Mouse (Mus musculus) myocyte (in vitro differentiated cells): ENCODE results near the gene Sdhaf1. TPM values are rescaled to one million over a fixed set of nuclear protein-coding genes. Genes with fewer than 3 reads are reported as not detected.
A peak's percentile ranks its signal among the peaks of the same experiment; 100 is the strongest.

Experiments used
- H3K27me3 ChIP-seq: one replicate; pipeline ENCODE4 v1.6.1; 2011; ENCODE audit not compliant: control insufficient read depth, insufficient read depth, insufficient read length
- H3K36me3 ChIP-seq: one replicate; pipeline ENCODE4 v1.6.1; 2011; ENCODE audit not compliant: control insufficient read depth, insufficient read depth
- H3K4me2 ChIP-seq: one replicate; pipeline ENCODE4 v1.6.1; 2011; ENCODE audit warnings: low read depth, control low read depth
- H3K4me3 ChIP-seq: one replicate; pipeline ENCODE4 v1.5.1; 2011; ENCODE audit warnings: mild to moderate bottlenecking, control low read depth, moderate library complexity
- H3K79me2 ChIP-seq: one replicate; pipeline ENCODE4 v1.6.1; 2011; ENCODE audit not compliant: control insufficient read depth, insufficient read depth
- H3ac ChIP-seq: one replicate; pipeline ENCODE4 v1.6.1; 2011; ENCODE audit not compliant: control insufficient read depth, insufficient read length
- CEBPB ChIP-seq: IDR thresholded peaks from 2 replicates; pipeline ENCODE4 v1.6.1; 2011; ENCODE audit warnings: mild to moderate bottlenecking, moderate library complexity; ENCODE audit not compliant: poor library complexity, insufficient read depth, severe bottlenecking
- E2F4 ChIP-seq: IDR thresholded peaks from one replicate; pipeline ENCODE4 v1.6.1; 2011; ENCODE audit warnings: mild to moderate bottlenecking, control low read depth, moderate library complexity; ENCODE audit not compliant: insufficient read depth
- MAX ChIP-seq: IDR thresholded peaks from one replicate; pipeline ENCODE4 v1.6.1; 2011; ENCODE audit warnings: low read depth, mild to moderate bottlenecking, control low read depth
- MYOD1 ChIP-seq, 3 experiments: IDR thresholded peaks; one replicate each; pipeline ENCODE4 v1.6.1; 2011; ENCODE audit warnings: control low read depth in 2 of 3, low read depth in 2 of 3, mild to moderate bottlenecking in 2 of 3, moderate library complexity in 1 of 3; ENCODE audit not compliant: insufficient read length in 2 of 3, control insufficient read depth in 1 of 3
- MYOG ChIP-seq, 3 experiments: IDR thresholded peaks; one replicate each; pipeline ENCODE4 v1.6.1; 2011; ENCODE audit warnings: control low read depth in 2 of 3, low read depth in 2 of 3, mild to moderate bottlenecking in 2 of 3; ENCODE audit not compliant: insufficient read length in 2 of 3, control insufficient read depth in 1 of 3, insufficient read depth in 1 of 3
- POLR2A ChIP-seq: IDR thresholded peaks from one replicate; pipeline ENCODE4 v1.6.1; 2011; ENCODE audit warnings: low read depth, mild to moderate bottlenecking, control low read depth, moderate library complexity; ENCODE audit not compliant: insufficient read length
- POLR2AphosphoS2 ChIP-seq: IDR thresholded peaks from one replicate; pipeline ENCODE4 v1.6.1; 2011; ENCODE audit warnings: low read depth, control low read depth; ENCODE audit not compliant: insufficient read length
- REST ChIP-seq: IDR thresholded peaks from one replicate; pipeline ENCODE4 v1.6.1; 2011; ENCODE audit warnings: mild to moderate bottlenecking, control low read depth, moderate library complexity; ENCODE audit not compliant: insufficient read depth, insufficient read length
- SRF ChIP-seq: IDR thresholded peaks from one replicate; pipeline ENCODE4 v1.6.1; 2011; ENCODE audit warnings: low read depth; ENCODE audit not compliant: control insufficient read depth, insufficient read length
- TCF12 ChIP-seq: IDR thresholded peaks from one replicate; pipeline ENCODE4 v1.6.1; 2011; ENCODE audit warnings: mild to moderate bottlenecking, control low read depth; ENCODE audit not compliant: poor library complexity, insufficient read depth, severe bottlenecking
- TCF3 ChIP-seq: IDR thresholded peaks from one replicate; pipeline ENCODE4 v1.6.1; 2011; ENCODE audit warnings: low read depth, control low read depth; ENCODE audit not compliant: insufficient read length
- USF1 ChIP-seq: IDR thresholded peaks from one replicate; pipeline ENCODE4 v1.6.1; 2011; ENCODE audit warnings: low read depth, mild to moderate bottlenecking, control low read depth, moderate library complexity
- polyA plus RNA-seq: library from polyadenylated mRNA; unstranded; fragments of >200 nt; fragmentation: generic; extraction: Trizol; gene quantifications from one replicate; pipeline ENCODE4 v1.2.1, GENCODE M21; 2012; ENCODE audit warnings: missing spikeins

Sdhaf1 gene
- polyA plus RNA-seq, 1 experiment = 13.6 TPM

DNA sequence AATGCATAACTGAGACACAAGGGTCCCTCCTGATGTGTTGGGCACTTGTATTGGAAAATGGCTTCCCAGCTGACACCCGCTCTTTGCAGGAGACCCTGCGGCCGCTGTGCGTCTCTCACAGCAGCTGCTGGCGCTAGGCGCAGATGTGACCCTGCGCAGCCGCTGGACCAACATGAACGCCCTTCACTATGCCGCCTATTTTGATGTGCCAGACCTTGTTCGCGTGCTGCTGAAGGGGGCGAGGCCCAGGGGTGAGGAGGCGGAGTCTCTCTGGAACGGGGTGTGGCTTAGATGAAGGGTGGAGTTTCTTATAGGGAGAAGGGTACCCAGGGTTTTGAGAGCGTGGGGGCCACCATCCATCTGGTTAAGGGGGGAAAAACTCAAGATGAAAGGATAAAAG, 26.4 kb downstream of the Sdhaf1 start:
- no peaks in the 10 kb centered on the region for H3K36me3 ChIP-seq
- no peak overlapping the region for H3K4me2 ChIP-seq
- no peak for TF ChIP-seq SRF
- no peak for TF ChIP-seq MYOG (IDR thresholded peaks at IDR 0.05; ENCODE audit: control insufficient read depth in 1 of 3, insufficient read depth in 1 of 3, insufficient read length in 2 of 3, low read depth in 2 of 3)
- TF ChIP-seq REST = no peak
- TF ChIP-seq POLR2A = no peak
- no peak for TF ChIP-seq E2F4
- TF ChIP-seq POLR2AphosphoS2 = no peak
- TF ChIP-seq MAX = no peak
- TF ChIP-seq USF1 = no peak
- TF ChIP-seq TCF12 = no peak
- no peak for TF ChIP-seq MYOD1 (IDR thresholded peaks at IDR 0.05; ENCODE audit: control insufficient read depth in 1 of 3, insufficient read length in 2 of 3, low read depth in 2 of 3)
- TF ChIP-seq TCF3 = no peak
- no peak for TF ChIP-seq CEBPB
- no peak overlapping the region for H3K4me3 ChIP-seq
- no peaks in the 10 kb centered on the region for H3K79me2 ChIP-seq
- no peaks in the 10 kb centered on the region for H3K27me3 ChIP-seq
- H3ac ChIP-seq = no peak overlapping the region

GRCm38 (mm10) chr7:30296816-30297215, 26.9 kb downstream of the Sdhaf1 start:
- no peak overlapping the region for H3K4me2 ChIP-seq
- no peak overlapping the region for H3ac ChIP-seq
- no peaks in the 10 kb centered on the region for H3K36me3 ChIP-seq
- no peaks in the 10 kb centered on the region for H3K79me2 ChIP-seq
- no peaks in the 10 kb centered on the region for H3K27me3 ChIP-seq
- TF ChIP-seq MYOD1 (IDR thresholded peaks at IDR 0.05; ENCODE audit: control insufficient read depth in 1 of 3, insufficient read length in 2 of 3, low read depth in 2 of 3) (no peak), MYOG (IDR thresholded peaks at IDR 0.05; ENCODE audit: control insufficient read depth in 1 of 3, insufficient read depth in 1 of 3, insufficient read length in 2 of 3, low read depth in 2 of 3) (no peak), CEBPB (no peak), SRF (no peak)
- no peak overlapping the region for H3K4me3 ChIP-seq

DNA sequence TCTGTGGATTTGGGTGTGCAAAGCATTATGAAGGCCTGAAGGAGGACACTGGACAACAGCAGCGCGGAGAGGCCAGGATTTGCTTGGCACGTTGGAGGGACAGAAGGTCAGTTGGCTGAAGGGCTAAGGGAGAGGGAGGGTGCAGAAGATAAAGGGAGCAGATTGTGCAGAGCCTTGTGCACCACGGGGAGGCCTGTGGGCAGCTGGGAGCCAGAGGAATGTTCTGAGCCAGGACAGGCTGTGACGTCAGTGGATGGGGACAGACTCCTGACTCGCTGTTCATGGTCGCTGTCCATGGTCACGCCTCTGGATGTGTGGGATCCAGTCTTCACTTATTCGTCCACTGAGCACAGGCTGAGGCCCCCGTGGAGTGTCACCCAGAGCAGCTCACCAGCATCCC, 28.6 kb downstream of the Sdhaf1 start:
- Histone ChIP-seq H3K79me2 (no peaks in the 10 kb centered on the region), H3K36me3 (no peaks in the 10 kb centered on the region), H3K27me3 (no peaks in the 10 kb centered on the region), H3K4me2 (no peak overlapping the region), H3K4me3 (no peak overlapping the region), H3ac (no peak overlapping the region)
- TF ChIP-seq USF1 (no peak), REST (peak; percentile 97), MYOD1 (IDR thresholded peaks at IDR 0.05; ENCODE audit: control insufficient read depth in 1 of 3, insufficient read length in 2 of 3, low read depth in 2 of 3) (no peak), POLR2AphosphoS2 (no peak), SRF (no peak), TCF3 (no peak), MAX (no peak), E2F4 (no peak), MYOG (IDR thresholded peaks at IDR 0.05; ENCODE audit: control insufficient read depth in 1 of 3, insufficient read depth in 1 of 3, insufficient read length in 2 of 3, low read depth in 2 of 3) (peak in 1 of 3 experiments; percentile 13), CEBPB (no peak), POLR2A (no peak)

GRCm38 (mm10) chr7:30294296-30294695, 29.4 kb downstream of the Sdhaf1 start:
- Histone ChIP-seq H3K4me2 (no peak overlapping the region), H3K79me2 (no peaks in the 10 kb centered on the region), H3ac (no peak overlapping the region), H3K27me3 (no peaks in the 10 kb centered on the region), H3K36me3 (no peaks in the 10 kb centered on the region), H3K4me3 (no peak overlapping the region)
- TF ChIP-seq MAX (no peak), E2F4 (no peak), CEBPB (no peak), TCF3 (no peak), SRF (no peak), REST (no peak), TCF12 (no peak)

GRCm38 (mm10) chr7:30293795-30294194, 29.9 kb downstream of the Sdhaf1 start:
- Histone ChIP-seq H3K79me2 (no peaks in the 10 kb centered on the region), H3ac (no peak overlapping the region), H3K4me3 (no peak overlapping the region), H3K4me2 (no peak overlapping the region), H3K27me3 (peaks cover 4% of the 10 kb centered on the region), H3K36me3 (no peaks in the 10 kb centered on the region)
- TF ChIP-seq REST = no peak
- TF ChIP-seq MYOG (IDR thresholded peaks at IDR 0.05; ENCODE audit: control insufficient read depth in 1 of 3, insufficient read depth in 1 of 3, insufficient read length in 2 of 3, low read depth in 2 of 3) = no peak
- TF ChIP-seq USF1 = no peak
- no peak for TF ChIP-seq MAX
- no peak for TF ChIP-seq POLR2AphosphoS2
- TF ChIP-seq SRF = no peak
- no peak for TF ChIP-seq TCF12
- no peak for TF ChIP-seq POLR2A
- TF ChIP-seq E2F4 = no peak
- no peak for TF ChIP-seq TCF3
- no peak for TF ChIP-seq CEBPB
- no peak for TF ChIP-seq MYOD1 (IDR thresholded peaks at IDR 0.05; ENCODE audit: control insufficient read depth in 1 of 3, insufficient read length in 2 of 3, low read depth in 2 of 3)
